Mouse (Mus musculus): Measurements from ENCODE around the gene Trnau1ap. TPM values are rescaled to one million over a fixed set of nuclear protein-coding genes. Genes with fewer than 3 reads are reported as not detected.

The Trnau1ap gene
- polyA plus RNA-seq (2012; rRNA removed): 5.1 and 6.0 TPM in 2 replicates

- Histone ChIP-seq H3K27ac (ENCODE audit: control insufficient read depth, insufficient read depth, low read depth, low read length) (peak within 1 kb of the TSS; percentile 80), H3K36me3 (ENCODE audit: control insufficient read depth, insufficient read depth, low read length) (no peaks in the 10 kb centered on the region; the same call in 1 of the 2 replicates), H3K4me3 (ENCODE audit: control insufficient read depth, low read depth, low read length) (peak within 1 kb of the TSS; percentile 92), H3K27me3 (ENCODE audit: control insufficient read depth, insufficient read depth, low read length) (no peaks in the 10 kb centered on the region), H3K4me1 (ENCODE audit: control insufficient read depth, insufficient read depth, low read length) (peaks cover 3% of the 10 kb centered on the region)
- TF ChIP-seq POLR2A (IDR thresholded peaks at IDR 0.05; ENCODE audit: control insufficient read depth, low read depth, low read length) (peak; percentile 75), CTCF (IDR thresholded peaks at IDR 0.05; ENCODE audit: control insufficient read depth, insufficient read depth, insufficient replicate concordance, low read depth, low read length) (no peak)
Measured at GRCm38 (mm10) chr4:132329115-132329834, at the start of gene Trnau1ap. TSS of gene Trnau1ap (minus strand) at chr4:132329538.

DNA sequence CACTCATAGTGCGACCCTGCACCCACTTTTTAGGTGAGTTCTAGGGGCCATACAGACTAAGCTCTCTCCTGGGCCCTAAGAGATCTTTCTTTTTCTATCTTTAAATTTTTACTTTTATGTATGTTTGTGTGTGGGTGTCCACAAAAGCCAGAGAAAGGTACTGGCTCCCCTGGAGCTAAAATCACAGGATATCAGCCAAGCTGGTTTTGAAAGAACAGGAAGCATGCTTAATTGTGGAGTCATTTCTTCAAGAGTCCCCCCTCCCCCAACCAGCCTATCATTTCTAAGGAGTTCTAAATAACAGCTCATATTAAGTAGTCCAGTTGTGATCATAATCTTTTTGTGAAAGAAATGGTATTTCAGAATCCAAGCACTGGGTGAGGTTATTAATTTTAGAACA, 44.5 kb upstream of the Trnau1ap start:
- no peak overlapping the region for H3K27ac ChIP-seq (ENCODE audit: control insufficient read depth, insufficient read depth, low read depth, low read length)
- H3K4me3 ChIP-seq (ENCODE audit: control insufficient read depth, low read depth, low read length): no peak overlapping the region
- no peaks in the 10 kb centered on the region for H3K4me1 ChIP-seq (ENCODE audit: control insufficient read depth, insufficient read depth, low read length)
- H3K27me3 ChIP-seq (ENCODE audit: control insufficient read depth, insufficient read depth, low read length): no peaks in the 10 kb centered on the region
- peaks cover 7% of the 10 kb centered on the region for H3K36me3 ChIP-seq (ENCODE audit: control insufficient read depth, insufficient read depth, low read length)
- TF ChIP-seq POLR2A (IDR thresholded peaks at IDR 0.05; ENCODE audit: control insufficient read depth, low read depth, low read length) (no peak), CTCF (IDR thresholded peaks at IDR 0.05; ENCODE audit: control insufficient read depth, insufficient read depth, insufficient replicate concordance, low read depth, low read length) (no peak)

GRCm38 (mm10) chr4:132369953-132370750, 40.8 kb upstream of the Trnau1ap start:
- Histone ChIP-seq H3K27me3 (ENCODE audit: control insufficient read depth, insufficient read depth, low read length) (no peaks in the 10 kb centered on the region), H3K36me3 (ENCODE audit: control insufficient read depth, insufficient read depth, low read length) (peaks cover 5% of the 10 kb centered on the region), H3K4me1 (ENCODE audit: control insufficient read depth, insufficient read depth, low read length) (no peaks in the 10 kb centered on the region), H3K4me3 (ENCODE audit: control insufficient read depth, low read depth, low read length) (no peak overlapping the region), H3K27ac (ENCODE audit: control insufficient read depth, insufficient read depth, low read depth, low read length) (no peak overlapping the region)
- TF ChIP-seq POLR2A (IDR thresholded peaks at IDR 0.05; ENCODE audit: control insufficient read depth, low read depth, low read length) (no peak), CTCF (IDR thresholded peaks at IDR 0.05; ENCODE audit: control insufficient read depth, insufficient read depth, insufficient replicate concordance, low read depth, low read length) (no peak)

- Histone ChIP-seq H3K36me3 (ENCODE audit: control insufficient read depth, insufficient read depth, low read length) (peaks cover 6% of the 10 kb centered on the region), H3K4me3 (ENCODE audit: control insufficient read depth, low read depth, low read length) (no peak overlapping the region), H3K27me3 (ENCODE audit: control insufficient read depth, insufficient read depth, low read length) (no peaks in the 10 kb centered on the region), H3K4me1 (ENCODE audit: control insufficient read depth, insufficient read depth, low read length) (no peaks in the 10 kb centered on the region), H3K27ac (ENCODE audit: control insufficient read depth, insufficient read depth, low read depth, low read length) (no peak overlapping the region)
- no peak for TF ChIP-seq CTCF (IDR thresholded peaks at IDR 0.05; ENCODE audit: control insufficient read depth, insufficient read depth, insufficient replicate concordance, low read depth, low read length)
- no peak for TF ChIP-seq POLR2A (IDR thresholded peaks at IDR 0.05; ENCODE audit: control insufficient read depth, low read depth, low read length)
Measured at GRCm38 (mm10) chr4:132367480-132368201, 38.3 kb upstream of the Trnau1ap start.

- H3K4me1 ChIP-seq (ENCODE audit: control insufficient read depth, insufficient read depth, low read length): no peaks in the 10 kb centered on the region
- no peak overlapping the region for H3K27ac ChIP-seq (ENCODE audit: control insufficient read depth, insufficient read depth, low read depth, low read length)
- H3K36me3 ChIP-seq (ENCODE audit: control insufficient read depth, insufficient read depth, low read length): peaks cover 4% of the 10 kb centered on the region
- TF ChIP-seq CTCF (IDR thresholded peaks at IDR 0.05; ENCODE audit: control insufficient read depth, insufficient read depth, insufficient replicate concordance, low read depth, low read length) (no peak), POLR2A (IDR thresholded peaks at IDR 0.05; ENCODE audit: control insufficient read depth, low read depth, low read length) (no peak)
- no peak overlapping the region for H3K4me3 ChIP-seq (ENCODE audit: control insufficient read depth, low read depth, low read length)
- H3K27me3 ChIP-seq (ENCODE audit: control insufficient read depth, insufficient read depth, low read length): no peaks in the 10 kb centered on the region
Measured at GRCm38 (mm10) chr4:132365450-132366060, 36.2 kb upstream of the Trnau1ap start.

DNA sequence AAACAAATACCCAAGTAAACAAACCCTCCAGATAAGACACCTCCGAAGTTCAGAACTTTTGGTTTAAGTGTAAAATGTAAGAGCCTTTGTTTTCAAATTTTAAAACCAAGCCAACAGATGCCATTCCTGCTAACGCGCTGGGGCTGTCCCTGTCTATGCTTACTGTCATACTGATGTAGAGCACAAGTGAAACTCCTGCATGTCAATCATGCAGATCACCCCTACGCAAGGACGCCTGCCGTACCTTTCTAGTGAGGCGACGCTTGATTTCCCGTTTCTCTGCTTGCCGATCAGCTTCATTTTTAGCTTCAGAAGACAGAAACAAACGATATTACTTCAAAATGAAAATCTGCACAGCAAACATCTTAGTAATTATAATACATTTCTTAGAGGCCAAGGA, 34.1 kb upstream of the Trnau1ap start:
- no peaks in the 10 kb centered on the region for H3K27me3 ChIP-seq (ENCODE audit: control insufficient read depth, insufficient read depth, low read length)
- H3K36me3 ChIP-seq (ENCODE audit: control insufficient read depth, insufficient read depth, low read length): peaks cover 2% of the 10 kb centered on the region
- TF ChIP-seq POLR2A (IDR thresholded peaks at IDR 0.05; ENCODE audit: control insufficient read depth, low read depth, low read length) (no peak), CTCF (IDR thresholded peaks at IDR 0.05; ENCODE audit: control insufficient read depth, insufficient read depth, insufficient replicate concordance, low read depth, low read length) (no peak)

More for the DNA sequence above, 34.1 kb upstream of the Trnau1ap start:
- Histone ChIP-seq H3K4me3 (ENCODE audit: control insufficient read depth, low read depth, low read length) (no peak overlapping the region), H3K27ac (ENCODE audit: control insufficient read depth, insufficient read depth, low read depth, low read length) (no peak overlapping the region), H3K4me1 (ENCODE audit: control insufficient read depth, insufficient read depth, low read length) (no peaks in the 10 kb centered on the region)
